Mouse (Mus musculus): ENCODE results near the gene Hint2. TPM values are rescaled to one million over a fixed set of nuclear protein-coding genes. Genes with fewer than 3 reads are reported as not detected.

The Hint2 gene
- polyA plus RNA-seq, 1 experiment from 2014 or later: 88.0 TPM

DNA sequence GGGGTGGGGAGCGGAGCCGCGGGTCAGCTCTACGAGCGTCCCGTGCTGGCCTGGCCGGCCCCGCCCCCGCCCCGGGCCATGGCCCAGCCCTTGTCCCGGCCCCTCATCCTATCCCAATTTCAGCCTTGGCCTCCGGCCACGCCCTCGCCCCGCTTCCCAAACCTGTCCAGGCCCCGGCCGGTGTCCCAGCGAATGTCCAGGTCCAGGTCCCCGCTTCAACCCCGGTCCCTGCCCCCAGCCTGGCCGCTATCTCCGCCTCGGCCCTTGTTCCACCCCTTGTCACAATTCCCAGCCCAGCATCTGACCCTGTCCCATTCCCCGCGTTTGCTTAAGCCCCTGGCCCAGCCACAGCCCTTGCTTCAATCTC, 13.1 kb upstream of the Hint2 start:
- peak overlapping the region; percentile 83 for H3K4me3 ChIP-seq (ENCODE audit: low read depth, low read length)
- peaks cover 16% of the 10 kb centered on the region for H3K27me3 ChIP-seq (replicated peaks; ENCODE audit: control insufficient read depth, insufficient read depth, low read length)
- no peak overlapping the region for H3K27ac ChIP-seq (ENCODE audit: low read depth, low read length)
- H3K36me3 ChIP-seq (ENCODE audit: control insufficient read depth, insufficient read depth, low read length): no peaks in the 10 kb centered on the region
- H3K9me3 ChIP-seq (ENCODE audit: control insufficient read depth, low read length): no peaks in the 10 kb centered on the region
- H3K4me2 ChIP-seq: peak overlapping the region; percentile 96
- WGBS: under 1% methylated on average over 25 of the region's 25 CpGs
- ATAC-seq (replicated peaks; ENCODE audit: low FRiP score) (peak; percentile 71), DNase-seq (ENCODE audit: low spot score) (no peak)
- peak overlapping the region; percentile 76 for H3K9ac ChIP-seq (ENCODE audit: low read depth, low read length)
- peaks cover 11% of the 10 kb centered on the region for H3K4me1 ChIP-seq (replicated peaks; ENCODE audit: control insufficient read depth, insufficient read depth, low read length)

- peak; percentile 93 for ATAC-seq (replicated peaks; ENCODE audit: low FRiP score)
- Histone ChIP-seq H3K4me1 (replicated peaks; ENCODE audit: control insufficient read depth, insufficient read depth, low read length) (peaks cover 11% of the 10 kb centered on the region), H3K4me3 (ENCODE audit: low read depth, low read length) (peak within 1 kb of the TSS; percentile 83), H3K36me3 (ENCODE audit: control insufficient read depth, insufficient read depth, low read length) (no peaks in the 10 kb centered on the region), H3K27ac (ENCODE audit: low read depth, low read length) (no peak within 1 kb of the TSS), H3K4me2 (peak within 1 kb of the TSS; percentile 96), H3K9me3 (ENCODE audit: control insufficient read depth, low read length) (no peaks in the 10 kb centered on the region), H3K9ac (ENCODE audit: low read depth, low read length) (peak within 1 kb of the TSS; percentile 76), H3K27me3 (replicated peaks; ENCODE audit: control insufficient read depth, insufficient read depth, low read length) (peaks cover 18% of the 10 kb centered on the region)
- 4% methylated on average over 38 of the region's 41 CpGs for WGBS
- peak; percentile 87 for DNase-seq (ENCODE audit: low spot score)
Measured at GRCm38 (mm10) chr4:43668782-43669427, 12.6 kb upstream of the Hint2 start, which contains the start of the genes Tmem8b and Fam221b. Gene Tmem8b (plus strand): TSS chr4:43668971. Gene Fam221b (minus strand): TSS chr4:43669145.

DNA sequence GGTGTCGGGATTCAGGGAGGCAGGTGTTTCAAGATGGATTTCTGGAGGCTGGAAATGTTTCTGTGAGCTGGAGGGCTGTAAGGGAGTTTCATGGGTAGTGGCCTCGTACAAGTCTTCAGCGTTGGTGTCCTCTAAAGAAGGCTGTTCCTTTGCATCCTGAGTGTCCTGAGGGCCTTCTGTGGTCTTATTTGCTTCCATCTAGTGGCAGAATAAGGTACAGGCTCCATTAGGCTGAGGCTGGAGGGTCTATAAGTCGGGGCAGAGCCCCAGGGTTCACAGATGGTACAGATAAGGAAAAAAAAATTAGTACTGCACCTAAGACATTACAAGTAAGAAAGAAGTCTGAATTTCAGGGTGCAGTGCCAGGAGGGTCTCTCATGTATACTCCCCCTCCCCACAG, 10.1 kb upstream of the Hint2 start:
- Histone ChIP-seq H3K27ac (ENCODE audit: low read depth, low read length) (no peak overlapping the region), H3K36me3 (ENCODE audit: control insufficient read depth, insufficient read depth, low read length) (no peaks in the 10 kb centered on the region), H3K4me1 (replicated peaks; ENCODE audit: control insufficient read depth, insufficient read depth, low read length) (peaks cover 11% of the 10 kb centered on the region), H3K9me3 (ENCODE audit: control insufficient read depth, low read length) (no peaks in the 10 kb centered on the region), H3K4me3 (ENCODE audit: low read depth, low read length) (no peak overlapping the region), H3K4me2 (no peak overlapping the region), H3K27me3 (replicated peaks; ENCODE audit: control insufficient read depth, insufficient read depth, low read length) (peaks cover 35% of the 10 kb centered on the region), H3K9ac (ENCODE audit: low read depth, low read length) (no peak overlapping the region)
- 18% methylated on average over 4 of the region's 4 CpGs for WGBS
- no peak for DNase-seq (ENCODE audit: low spot score)
- ATAC-seq (replicated peaks; ENCODE audit: low FRiP score): no peak

DNA sequence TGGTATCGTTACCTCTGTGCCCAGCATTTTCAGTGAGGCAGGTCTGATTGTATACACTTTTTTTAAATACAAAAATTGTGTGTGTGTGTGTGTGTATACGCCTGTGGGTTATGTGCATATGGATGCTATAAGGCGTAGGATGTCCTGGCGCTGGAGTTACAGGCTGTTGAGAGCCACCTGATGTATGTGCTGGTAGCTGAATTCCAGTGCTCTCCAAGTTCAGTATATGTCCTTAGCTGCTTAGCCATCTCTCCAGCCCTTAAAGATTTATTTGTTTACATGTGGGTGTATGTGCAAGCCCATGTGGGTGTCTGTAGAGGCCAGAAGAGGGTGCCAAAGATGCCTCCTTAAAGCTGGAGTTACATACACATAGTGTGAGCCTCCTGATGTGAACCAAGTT, 880 bp upstream of the Hint2 start:
- H3K4me1 ChIP-seq (replicated peaks; ENCODE audit: control insufficient read depth, insufficient read depth, low read length): peaks cover 5% of the 10 kb centered on the region
- H3K27me3 ChIP-seq (replicated peaks; ENCODE audit: control insufficient read depth, insufficient read depth, low read length): peaks cover 9% of the 10 kb centered on the region
- peak overlapping the region; percentile 90; the same call in 1 of the 2 replicates for H3K4me3 ChIP-seq (ENCODE audit: low read depth, low read length)
- no peaks in the 10 kb centered on the region for H3K9me3 ChIP-seq (ENCODE audit: control insufficient read depth, low read length)
- H3K27ac ChIP-seq (ENCODE audit: low read depth, low read length): no peak overlapping the region
- H3K4me2 ChIP-seq: peak overlapping the region; percentile 91
- ATAC-seq (replicated peaks; ENCODE audit: low FRiP score): no peak
- WGBS: 59% methylated on average over 4 of the region's 4 CpGs
- no peak overlapping the region for H3K9ac ChIP-seq (ENCODE audit: low read depth, low read length)
- H3K36me3 ChIP-seq (ENCODE audit: control insufficient read depth, insufficient read depth, low read length): no peaks in the 10 kb centered on the region
- DNase-seq (ENCODE audit: low spot score): no peak

DNA sequence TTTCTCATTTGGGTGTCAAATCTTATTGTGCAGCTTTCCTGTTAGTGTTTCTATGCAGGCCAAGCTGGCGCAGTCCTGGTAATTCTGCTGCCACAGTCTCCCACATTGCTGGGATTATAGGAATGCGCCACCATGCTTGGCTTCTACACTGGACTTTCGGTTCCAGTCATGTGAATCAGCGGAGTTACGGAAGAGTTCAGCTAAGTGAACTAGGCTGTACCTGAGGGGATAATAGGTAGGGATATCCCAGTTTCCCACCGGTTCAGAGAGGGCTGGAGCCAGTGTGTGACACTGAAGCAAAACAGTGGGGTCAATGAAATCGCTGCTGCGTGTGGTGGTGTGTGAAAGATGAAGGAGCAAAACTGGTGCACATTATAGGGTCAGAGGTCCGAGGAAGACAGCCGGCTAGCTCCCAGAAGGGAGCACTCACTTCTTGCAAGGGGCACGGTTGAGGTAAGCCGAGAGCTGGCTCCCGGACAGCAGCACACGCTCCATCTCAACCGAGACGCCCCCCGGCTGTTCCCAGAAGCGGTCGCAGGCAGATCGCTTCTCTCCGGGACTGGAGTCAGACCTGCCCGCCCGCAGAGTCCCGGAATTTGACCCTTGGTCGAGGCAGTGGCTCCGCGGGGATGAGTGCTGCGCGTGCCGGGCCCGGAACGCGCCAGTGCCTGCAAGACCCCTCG, 469 bp downstream of the Hint2 start:
- WGBS: 8% methylated on average over 33 of the region's 34 CpGs
- H3K36me3 ChIP-seq (ENCODE audit: control insufficient read depth, insufficient read depth, low read length): no peaks in the 10 kb centered on the region
- peak overlapping the region; percentile 96 for H3K9ac ChIP-seq (ENCODE audit: low read depth, low read length)
- peak overlapping the region; percentile 91 for H3K4me2 ChIP-seq
- H3K9me3 ChIP-seq (ENCODE audit: control insufficient read depth, low read length): no peaks in the 10 kb centered on the region
- H3K27ac ChIP-seq (ENCODE audit: low read depth, low read length): peak overlapping the region; percentile 77
- H3K27me3 ChIP-seq (replicated peaks; ENCODE audit: control insufficient read depth, insufficient read depth, low read length): no peaks in the 10 kb centered on the region
- DNase-seq (ENCODE audit: low spot score) (no peak), ATAC-seq (replicated peaks; ENCODE audit: low FRiP score) (peak; percentile 33)
- H3K4me3 ChIP-seq (ENCODE audit: low read depth, low read length): peak overlapping the region; percentile 90
- peaks cover 5% of the 10 kb centered on the region for H3K4me1 ChIP-seq (replicated peaks; ENCODE audit: control insufficient read depth, insufficient read depth, low read length)

DNA sequence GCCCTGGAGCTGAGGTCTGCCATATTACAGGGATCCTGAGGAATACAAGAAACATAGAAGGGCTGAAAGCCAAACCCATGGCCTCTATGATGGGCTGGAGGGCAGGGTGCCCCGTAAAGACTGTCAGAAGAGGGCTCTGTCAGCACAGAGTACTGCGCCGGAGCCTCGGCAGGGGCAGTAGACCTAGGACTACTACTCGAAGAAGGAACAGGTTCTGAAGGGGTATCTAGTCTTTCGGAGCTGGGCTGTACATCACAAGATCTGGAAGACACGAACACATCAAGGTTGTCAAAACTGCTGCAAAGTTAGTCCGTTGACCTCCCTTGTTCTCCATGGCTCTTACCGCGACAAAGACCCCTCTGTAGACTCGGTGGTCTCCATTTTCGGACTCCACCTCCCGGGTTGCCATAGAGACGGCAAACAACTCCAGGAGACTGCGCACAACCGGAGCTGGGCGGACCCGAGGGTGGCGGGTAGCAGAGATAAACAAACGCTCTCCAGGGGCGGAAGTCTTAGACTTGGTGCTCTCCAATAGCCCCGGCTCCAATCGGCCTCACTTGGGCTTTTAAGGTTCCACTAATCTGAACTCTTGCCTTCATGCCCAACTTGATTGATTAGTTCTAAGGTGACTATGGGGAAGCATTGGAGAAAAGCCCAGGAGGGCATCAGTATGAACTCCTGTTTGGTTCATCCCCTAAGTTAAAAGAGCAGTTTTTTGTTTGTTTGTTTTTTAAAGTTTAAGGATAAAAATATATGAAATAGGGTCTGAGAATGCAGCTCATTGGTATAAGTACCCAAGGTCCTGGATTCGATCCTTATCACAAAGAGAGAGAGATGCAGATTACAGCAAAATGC, 2.9 kb downstream of the Hint2 start, which contains the start of gene Spag8:
Gene Spag8 (minus strand): TSS at position 434 of the 855 bp plus-strand sequence.
- Histone ChIP-seq H3K9me3 (ENCODE audit: control insufficient read depth, low read length) (peaks cover 3% of the 10 kb centered on the region; the same call in 1 of the 2 replicates), H3K4me3 (ENCODE audit: low read depth, low read length) (peak within 1 kb of the TSS; percentile 41), H3K36me3 (ENCODE audit: control insufficient read depth, insufficient read depth, low read length) (peaks cover 8% of the 10 kb centered on the region; the same call in 1 of the 2 replicates), H3K9ac (ENCODE audit: low read depth, low read length) (0 out of 2 replicates have a peak within 1 kb of the TSS, but pooled peaks have one; percentile 46), H3K27me3 (replicated peaks; ENCODE audit: control insufficient read depth, insufficient read depth, low read length) (no peaks in the 10 kb centered on the region), H3K4me2 (peak within 1 kb of the TSS; percentile 62), H3K27ac (ENCODE audit: low read depth, low read length) (no peak within 1 kb of the TSS; the same call in 1 of the 2 replicates), H3K4me1 (replicated peaks; ENCODE audit: control insufficient read depth, insufficient read depth, low read length) (peaks cover 5% of the 10 kb centered on the region)
- 12% methylated on average over 24 of the region's 24 CpGs for WGBS
- peak; percentile 67 for DNase-seq (ENCODE audit: low spot score)
- ATAC-seq (replicated peaks; ENCODE audit: low FRiP score): peak; percentile 56

DNA sequence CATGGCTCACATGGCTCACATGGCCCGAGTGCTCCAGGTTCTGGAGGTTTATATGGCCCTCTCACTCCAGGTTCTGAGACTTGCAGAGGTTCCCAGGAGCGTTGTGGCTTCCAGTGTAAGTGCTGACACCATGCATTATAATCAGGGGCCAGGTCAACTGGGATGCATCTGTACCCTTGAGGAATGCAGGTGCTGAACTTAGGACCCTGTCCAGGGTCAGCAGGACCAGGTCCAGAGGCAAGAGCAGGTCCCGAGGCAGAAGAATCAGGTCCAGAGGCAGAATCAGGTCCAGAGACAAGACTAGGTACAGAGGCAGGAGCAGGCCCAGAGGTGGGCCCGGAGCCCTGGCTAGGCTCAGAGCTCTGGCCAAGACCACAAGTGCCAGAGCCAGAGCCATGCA, 3.5 kb downstream of the Hint2 start:
- no peak overlapping the region for H3K9ac ChIP-seq (ENCODE audit: low read depth, low read length)
- peaks cover 5% of the 10 kb centered on the region for H3K4me1 ChIP-seq (replicated peaks; ENCODE audit: control insufficient read depth, insufficient read depth, low read length)
- 86% methylated on average over 4 of the region's 4 CpGs for WGBS
- DNase-seq (ENCODE audit: low spot score) (no peak), ATAC-seq (replicated peaks; ENCODE audit: low FRiP score) (no peak)
- peak overlapping the region; percentile 62 for H3K4me2 ChIP-seq
- peaks cover 3% of the 10 kb centered on the region; the same call in 1 of the 2 replicates for H3K9me3 ChIP-seq (ENCODE audit: control insufficient read depth, low read length)
- H3K36me3 ChIP-seq (ENCODE audit: control insufficient read depth, insufficient read depth, low read length): peaks cover 8% of the 10 kb centered on the region; the same call in 1 of the 2 replicates
- no peaks in the 10 kb centered on the region for H3K27me3 ChIP-seq (replicated peaks; ENCODE audit: control insufficient read depth, insufficient read depth, low read length)
- H3K27ac ChIP-seq (ENCODE audit: low read depth, low read length): no peak overlapping the region
- peak overlapping the region; percentile 41 for H3K4me3 ChIP-seq (ENCODE audit: low read depth, low read length)

DNA sequence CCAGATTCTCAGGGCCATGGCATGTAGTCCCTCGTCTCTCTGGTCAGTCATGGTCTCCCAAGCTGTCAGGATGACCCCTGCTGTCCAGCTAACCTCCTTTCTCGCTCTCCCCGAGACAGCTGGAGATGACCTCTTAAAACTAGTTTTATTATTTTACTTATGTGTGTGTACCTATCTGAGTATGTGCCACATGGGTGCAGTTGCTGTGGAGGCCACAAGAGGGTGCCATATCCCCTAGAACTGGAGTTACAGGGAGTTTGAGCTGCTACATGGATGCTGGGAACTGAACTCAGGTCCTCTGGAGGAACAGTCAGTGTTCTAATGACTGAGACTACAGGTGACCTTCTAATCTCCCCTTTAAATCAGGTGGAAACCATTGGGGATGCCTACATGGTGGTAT, 6.5 kb downstream of the Hint2 start:
- no peak overlapping the region for H3K9ac ChIP-seq (ENCODE audit: low read depth, low read length)
- 83% methylated on average over 3 of the region's 3 CpGs for WGBS

More for the DNA sequence above, 6.5 kb downstream of the Hint2 start:
- Histone ChIP-seq H3K4me1 (replicated peaks; ENCODE audit: control insufficient read depth, insufficient read depth, low read length) (peaks cover 3% of the 10 kb centered on the region; the same call in 1 of the 2 replicates), H3K9me3 (ENCODE audit: control insufficient read depth, low read length) (peaks cover 3% of the 10 kb centered on the region; the same call in 1 of the 2 replicates), H3K27me3 (replicated peaks; ENCODE audit: control insufficient read depth, insufficient read depth, low read length) (no peaks in the 10 kb centered on the region), H3K27ac (ENCODE audit: low read depth, low read length) (no peak overlapping the region), H3K36me3 (ENCODE audit: control insufficient read depth, insufficient read depth, low read length) (peaks cover 8% of the 10 kb centered on the region; the same call in 1 of the 2 replicates), H3K4me3 (ENCODE audit: low read depth, low read length) (no peak overlapping the region), H3K4me2 (no peak overlapping the region)
- no peak for DNase-seq (ENCODE audit: low spot score)
- ATAC-seq (replicated peaks; ENCODE audit: low FRiP score): no peak

Measured in liver, embryonic 11.5 days (tissue).